Mouse (Mus musculus): ENCODE data around the gene Mpv17. TPM values are rescaled to one million over a fixed set of nuclear protein-coding genes. Genes with fewer than 3 reads are reported as not detected.
A peak's percentile ranks its signal among the peaks of the same experiment; 100 is the strongest.

The Mpv17 gene
- polyA plus RNA-seq, 1 experiment from 2014 or later, result 59.2 TPM

GRCm38 (mm10) chr5:31116912-31117311 lies 37.1 kb downstream of the Mpv17 start:
- Histone ChIP-seq H3K27ac (no peak overlapping the region), H3K4me1 (replicated peaks) (no peaks in the 10 kb centered on the region), H3K9me3 (no peaks in the 10 kb centered on the region), H3K27me3 (ENCODE audit: insufficient read depth, poor library complexity, severe bottlenecking) (peaks cover 9% of the 10 kb centered on the region; the same call in 1 of the 2 replicates), H3K36me3 (no peaks in the 10 kb centered on the region), H3K4me3 (no peak overlapping the region)
- 28% methylated on average over 10 of the region's 10 CpGs for WGBS
- no peak for DNase-seq (ENCODE audit: low spot score)

GRCm38 (mm10) chr5:31116354-31116753 lies 37.7 kb downstream of the Mpv17 start, which contains the start of gene Trim54:
Gene Trim54 (plus strand): TSS chr5:31116712.
- 39% methylated on average over 3 of the region's 3 CpGs for WGBS

GRCm38 (mm10) chr5:31110781-31111180 lies 43.3 kb downstream of the Mpv17 start:
- Histone ChIP-seq H3K4me1 (replicated peaks) (no peaks in the 10 kb centered on the region), H3K36me3 (no peaks in the 10 kb centered on the region), H3K4me3 (no peak overlapping the region), H3K27me3 (ENCODE audit: insufficient read depth, poor library complexity, severe bottlenecking) (peaks cover 3% of the 10 kb centered on the region; the same call in 1 of the 2 replicates), H3K27ac (no peak overlapping the region), H3K9me3 (no peaks in the 10 kb centered on the region)
- DNase-seq (ENCODE audit: low spot score), result no peak
- WGBS, result 39% methylated on average over 7 of the region's 7 CpGs

More at GRCm38 (mm10) chr5:31116354-31116753, 37.7 kb downstream of the Mpv17 start, which contains the start of gene Trim54:
- H3K36me3 ChIP-seq, result no peaks in the 10 kb centered on the region
- no peaks in the 10 kb centered on the region for H3K9me3 ChIP-seq
- no peak within 1 kb of the TSS for H3K4me3 ChIP-seq
- peaks cover 9% of the 10 kb centered on the region; the same call in 1 of the 2 replicates for H3K27me3 ChIP-seq (ENCODE audit: insufficient read depth, poor library complexity, severe bottlenecking)
- no peaks in the 10 kb centered on the region for H3K4me1 ChIP-seq (replicated peaks)
- H3K27ac ChIP-seq, result no peak within 1 kb of the TSS
- no peak for DNase-seq (ENCODE audit: low spot score)

GRCm38 (mm10) chr5:31108000-31108490 lies 46.0 kb downstream of the Mpv17 start, which contains the start of gene Slc30a3:
Gene Slc30a3 (minus strand): TSS chr5:31108237.
- Histone ChIP-seq H3K9me3 (no peaks in the 10 kb centered on the region), H3K27ac (no peak within 1 kb of the TSS), H3K36me3 (no peaks in the 10 kb centered on the region), H3K4me3 (no peak within 1 kb of the TSS), H3K27me3 (ENCODE audit: insufficient read depth, poor library complexity, severe bottlenecking) (peaks cover 3% of the 10 kb centered on the region; the same call in 1 of the 2 replicates), H3K4me1 (replicated peaks) (no peaks in the 10 kb centered on the region)
- 91% methylated on average over 18 of the region's 18 CpGs for WGBS
- DNase-seq (ENCODE audit: low spot score), result no peak

- Histone ChIP-seq H3K27me3 (ENCODE audit: insufficient read depth, poor library complexity, severe bottlenecking) (peaks cover 3% of the 10 kb centered on the region; the same call in 1 of the 2 replicates), H3K27ac (no peak within 1 kb of the TSS), H3K9me3 (no peaks in the 10 kb centered on the region), H3K4me3 (no peak within 1 kb of the TSS), H3K36me3 (no peaks in the 10 kb centered on the region), H3K4me1 (replicated peaks) (no peaks in the 10 kb centered on the region)
- WGBS, result 84% methylated on average over 9 of the region's 9 CpGs
- no peak for DNase-seq (ENCODE audit: low spot score)
These were observed 48.2 kb downstream of the Mpv17 start, which contains the start of gene Dnajc5g for GRCm38 (mm10) chr5:31105814-31106335. Gene Dnajc5g (plus strand): TSS chr5:31106285.

- Histone ChIP-seq H3K27me3 (ENCODE audit: insufficient read depth, poor library complexity, severe bottlenecking) (peaks cover 87% of the 10 kb centered on the region), H3K36me3 (no peaks in the 10 kb centered on the region), H3K4me1 (replicated peaks) (peaks cover 39% of the 10 kb centered on the region), H3K4me3 (peak overlapping the region; percentile 47), H3K27ac (no peak overlapping the region), H3K9me3 (no peaks in the 10 kb centered on the region)
- 26% methylated on average over 11 of the region's 11 CpGs for WGBS
- no peak for DNase-seq (ENCODE audit: low spot score)
These were observed 58.2 kb downstream of the Mpv17 start for GRCm38 (mm10) chr5:31095711-31096480.

GRCm38 (mm10) chr5:31094799-31095691 lies 59.0 kb downstream of the Mpv17 start:
- H3K27me3 ChIP-seq (ENCODE audit: insufficient read depth, poor library complexity, severe bottlenecking), result peaks cover 95% of the 10 kb centered on the region
- DNase-seq (ENCODE audit: low spot score), result peak; percentile 62
- H3K4me3 ChIP-seq, result peak overlapping the region; percentile 47
- WGBS, result under 1% methylated on average over 59 of the region's 59 CpGs
- H3K9me3 ChIP-seq, result no peaks in the 10 kb centered on the region
- H3K27ac ChIP-seq, result no peak overlapping the region
- H3K4me1 ChIP-seq (replicated peaks), result peaks cover 39% of the 10 kb centered on the region
- H3K36me3 ChIP-seq, result no peaks in the 10 kb centered on the region

- H3K27ac ChIP-seq, result no peak overlapping the region
- DNase-seq (ENCODE audit: low spot score), result peak; percentile 31
- H3K36me3 ChIP-seq, result no peaks in the 10 kb centered on the region
- peaks cover 39% of the 10 kb centered on the region for H3K4me1 ChIP-seq (replicated peaks)
- peaks cover 96% of the 10 kb centered on the region for H3K27me3 ChIP-seq (ENCODE audit: insufficient read depth, poor library complexity, severe bottlenecking)
- no peaks in the 10 kb centered on the region for H3K9me3 ChIP-seq
- peak overlapping the region; percentile 47 for H3K4me3 ChIP-seq
- 2% methylated on average over 29 of the region's 29 CpGs for WGBS
These were observed 59.8 kb downstream of the Mpv17 start for GRCm38 (mm10) chr5:31094100-31094798.

- Histone ChIP-seq H3K9me3 (no peaks in the 10 kb centered on the region), H3K27me3 (ENCODE audit: insufficient read depth, poor library complexity, severe bottlenecking) (peaks cover 100% of the 10 kb centered on the region), H3K4me1 (replicated peaks) (peaks cover 39% of the 10 kb centered on the region), H3K36me3 (no peaks in the 10 kb centered on the region), H3K27ac (peak overlapping the region; percentile 65), H3K4me3 (peak overlapping the region; percentile 47)
- under 1% methylated on average over 54 of the region's 54 CpGs for WGBS
- peak; percentile 57 for DNase-seq (ENCODE audit: low spot score)
These were observed 60.7 kb downstream of the Mpv17 start for GRCm38 (mm10) chr5:31093151-31094041.

- Histone ChIP-seq H3K9me3 (no peaks in the 10 kb centered on the region), H3K4me1 (replicated peaks) (peaks cover 39% of the 10 kb centered on the region), H3K27me3 (ENCODE audit: insufficient read depth, poor library complexity, severe bottlenecking) (peaks cover 100% of the 10 kb centered on the region), H3K36me3 (no peaks in the 10 kb centered on the region), H3K27ac (peak overlapping the region; percentile 65), H3K4me3 (peak overlapping the region; percentile 47)
- WGBS, result under 1% methylated on average over 47 of the region's 53 CpGs
- DNase-seq (ENCODE audit: low spot score), result peak; percentile 32
These were observed 61.6 kb downstream of the Mpv17 start for GRCm38 (mm10) chr5:31092231-31092975.
